Comparison of ENCODE assay signal across 8 mouse cellular contexts in the genomic region with DNA sequence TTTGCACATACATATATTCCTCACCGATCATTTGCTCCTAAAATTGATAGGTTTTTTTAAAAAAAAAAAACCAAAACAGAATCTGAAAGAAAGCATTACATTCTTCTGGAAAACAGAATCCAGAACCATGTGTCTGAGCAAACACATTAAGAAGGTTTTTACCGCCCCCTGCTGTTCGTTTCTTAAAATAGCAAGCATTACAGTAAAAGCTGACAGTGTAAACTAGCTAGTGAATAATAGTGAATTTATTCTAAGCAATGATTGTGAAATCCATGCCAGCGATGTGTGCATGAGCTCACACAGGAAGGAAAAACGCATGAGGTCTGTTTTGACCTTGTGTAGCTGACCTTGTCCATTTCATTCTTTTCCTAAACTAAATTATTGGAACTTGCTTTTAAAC. TPM values are rescaled to one million over a fixed set of nuclear protein-coding genes. Genes with fewer than 3 reads are reported as not detected.
DNase-seq lines count a peak whose midpoint lies in the region; ATAC-seq and TF ChIP-seq lines count a peak whose summit lies in the region.

No protein-coding gene starts in this region.

- no peak overlapping the region for H3K9ac ChIP-seq in stomach, embryonic 14.5 days (replicated peaks; ENCODE audit: low read depth, low read length)

- H3K4me3 ChIP-seq in C2C12 (ENCODE audit: insufficient read depth, poor library complexity, severe bottlenecking): no peak overlapping the region
- H3K4me3 ChIP-seq in stomach, embryonic 14.5 days (ENCODE audit: low read depth, low read length): no peak overlapping the region

- no peaks in the 10 kb centered on the region for H3K79me2 ChIP-seq in C2C12 (ENCODE audit: control insufficient read depth, insufficient read depth)

- H3ac ChIP-seq in C2C12 (ENCODE audit: control insufficient read depth, insufficient read length, low read depth): no peak overlapping the region

- peak; percentile 60 to 77 for DNase-seq in heart, adult 18-20 months
- DNase-seq in heart, adult 11 months: no peak
- DNase-seq in adrenal gland, postnatal 10 days: peak; percentile 71
- DNase-seq in layer of hippocampus, adult 11-12 months (ENCODE audit: low spot score): peak; percentile 46
- peak; percentile 75 for DNase-seq in lung, postnatal 36 days

- H3K27ac ChIP-seq in stomach, embryonic 14.5 days (ENCODE audit: low read length): no peak overlapping the region

- peak; percentile 83 for ATAC-seq in frontal cortex, adult (ENCODE audit: low TSS enrichment)
- ATAC-seq in stomach, embryonic 14.5 days (ENCODE audit: insufficient number of reproducible peaks, insufficient read depth, low FRiP score, low read depth): peak; percentile 14; the same call in 1 of the 2 replicates

- TF ChIP-seq CTCF in C2C12 (IDR thresholded peaks at IDR 0.05; ENCODE audit: control insufficient read depth, insufficient read depth, insufficient read length): no peak

- H3K9me3 ChIP-seq in stomach, embryonic 14.5 days (ENCODE audit: control insufficient read depth, low read depth, low read length): no peaks in the 10 kb centered on the region

- no peaks in the 10 kb centered on the region for H3K79me3 ChIP-seq in C2C12 (ENCODE audit: low read depth)

- no peaks in the 10 kb centered on the region for H3K27me3 ChIP-seq in C2C12 (ENCODE audit: control insufficient read depth, insufficient read depth, insufficient read length)
- H3K27me3 ChIP-seq in stomach, embryonic 14.5 days (ENCODE audit: control insufficient read depth, insufficient read depth, low read length): no peaks in the 10 kb centered on the region

- 5% methylated on average over 5 of the region's 5 CpGs for WGBS in stomach, embryonic 14.5 days

- H3K36me3 ChIP-seq in C2C12 (ENCODE audit: control insufficient read depth, insufficient read depth): no peaks in the 10 kb centered on the region
- H3K36me3 ChIP-seq in stomach, embryonic 14.5 days (ENCODE audit: control insufficient read depth, insufficient read depth, low read length): no peaks in the 10 kb centered on the region

- no peak overlapping the region for H3K4me2 ChIP-seq in stomach, embryonic 14.5 days (replicated peaks; ENCODE audit: low read depth, low read length)

- H3K4me1 ChIP-seq in stomach, embryonic 14.5 days (ENCODE audit: control insufficient read depth, insufficient read depth, low read length): no peaks in the 10 kb centered on the region

TF ChIP-seq in C2C12, 6 proteins besides CTCF, POLR2A, EP300 and RAD21:
- TF ChIP-seq CEBPB (IDR thresholded peaks at IDR 0.05; ENCODE audit: low read depth) (peak; percentile 68), MAX (IDR thresholded peaks at IDR 0.05) (no peak), MYOD1 (IDR thresholded peaks at IDR 0.05; ENCODE audit: control insufficient read depth, insufficient read length, low read depth) (no peak), USF1 (IDR thresholded peaks at IDR 0.05; ENCODE audit: low read depth) (no peak), MYOG (IDR thresholded peaks at IDR 0.05; ENCODE audit: control insufficient read depth, extremely low read depth, insufficient read length) (no peak)

RNA-seq across cellular contexts. Expression of gene Palld, which starts 27.2 kb away (rescaled TPM):
- total RNA-seq in heart, adult 18-20 months (2021): 100 to 1,000 TPM; 157 to 161 TPM
- 79.5 TPM for polyA plus RNA-seq in C2C12 (2012; fragmentation: generic; extraction: Trizol)
- total RNA-seq in adrenal gland, postnatal 10 days (2021): 10 to 100 TPM; 32.3 to 37.3 TPM
- polyA plus RNA-seq in stomach, embryonic 14.5 days (2014; fragmentation: Nextera tagmentation; extraction: Ambion mirVana): 88.7 and 91.0 TPM in 2 replicates

RNA-seq across cellular contexts. Expression of gene Ddx60, which starts 52.6 kb away (rescaled TPM):
- 1 to 10 TPM; 1.0 to 1.6 TPM for total RNA-seq in heart, adult 18-20 months (2021)
- not detected for polyA plus RNA-seq in C2C12 (2012; fragmentation: generic; extraction: Trizol)
- total RNA-seq in adrenal gland, postnatal 10 days (2021): 1 to 10 TPM; 2.3 to 6.5 TPM
- polyA plus RNA-seq in stomach, embryonic 14.5 days (2014; fragmentation: Nextera tagmentation; extraction: Ambion mirVana): 1.2 and 1.4 TPM in 2 replicates

Comparison
In these comparisons a context has a peak if more than half of its experiments do, and no peak if none do; other contexts are left out.
1. RNA of gene Palld, which starts 27.2 kb away (total RNA-seq): 157 to 161 TPM in heart, adult 18-20 months; 32.3 to 37.3 TPM in adrenal gland, postnatal 10 days; every median in the first group is over 4 times any median in the second.